Mouse (Mus musculus): ENCODE measurements around the gene Kank1. TPM values are rescaled to one million over a fixed set of nuclear protein-coding genes. Genes with fewer than 3 reads are reported as not detected.

Kank1 gene
- polyA plus RNA-seq, 1 experiment, result not detected

GRCm38 (mm10) chr19:25297269-25297668 lies 60.5 kb downstream of the Kank1 start:
- Histone ChIP-seq H3K4me3 (replicated peaks) (no peak overlapping the region), H3K27me3 (ENCODE audit: control insufficient read depth) (no peaks in the 10 kb centered on the region), H3K36me3 (ENCODE audit: control insufficient read depth) (no peaks in the 10 kb centered on the region), H3K9me3 (ENCODE audit: control insufficient read depth, low read length) (no peaks in the 10 kb centered on the region), H3K4me1 (ENCODE audit: control insufficient read depth) (no peaks in the 10 kb centered on the region)
- TF ChIP-seq TAL1 (IDR thresholded peaks at IDR 0.05; ENCODE audit: low read length), result no peak
- TF ChIP-seq GATA1 (IDR thresholded peaks at IDR 0.05; ENCODE audit: low read length), result no peak

- Histone ChIP-seq H3K9me3 (ENCODE audit: control insufficient read depth, low read length) (no peaks in the 10 kb centered on the region), H3K4me3 (replicated peaks) (no peak overlapping the region), H3K4me1 (ENCODE audit: control insufficient read depth) (no peaks in the 10 kb centered on the region), H3K27me3 (ENCODE audit: control insufficient read depth) (no peaks in the 10 kb centered on the region), H3K36me3 (ENCODE audit: control insufficient read depth) (no peaks in the 10 kb centered on the region)
- TF ChIP-seq GATA1 (IDR thresholded peaks at IDR 0.05; ENCODE audit: low read length) (no peak), TAL1 (IDR thresholded peaks at IDR 0.05; ENCODE audit: low read length) (no peak)
Measured at GRCm38 (mm10) chr19:25299852-25300670, 63.3 kb downstream of the Kank1 start.

GRCm38 (mm10) chr19:25301189-25301588 lies 64.4 kb downstream of the Kank1 start:
- Histone ChIP-seq H3K36me3 (ENCODE audit: control insufficient read depth) (no peaks in the 10 kb centered on the region), H3K4me1 (ENCODE audit: control insufficient read depth) (no peaks in the 10 kb centered on the region), H3K4me3 (replicated peaks) (no peak overlapping the region), H3K9me3 (ENCODE audit: control insufficient read depth, low read length) (no peaks in the 10 kb centered on the region), H3K27me3 (ENCODE audit: control insufficient read depth) (no peaks in the 10 kb centered on the region)
- TF ChIP-seq TAL1 (IDR thresholded peaks at IDR 0.05; ENCODE audit: low read length) (no peak), GATA1 (IDR thresholded peaks at IDR 0.05; ENCODE audit: low read length) (no peak)

GRCm38 (mm10) chr19:25306277-25306676 lies 69.5 kb downstream of the Kank1 start:
- H3K36me3 ChIP-seq (ENCODE audit: control insufficient read depth), result no peaks in the 10 kb centered on the region
- TF ChIP-seq TAL1 (IDR thresholded peaks at IDR 0.05; ENCODE audit: low read length) (no peak), GATA1 (IDR thresholded peaks at IDR 0.05; ENCODE audit: low read length) (no peak)
- no peaks in the 10 kb centered on the region for H3K9me3 ChIP-seq (ENCODE audit: control insufficient read depth, low read length)
- H3K4me1 ChIP-seq (ENCODE audit: control insufficient read depth), result no peaks in the 10 kb centered on the region
- no peak overlapping the region for H3K4me3 ChIP-seq (replicated peaks)
- no peaks in the 10 kb centered on the region for H3K27me3 ChIP-seq (ENCODE audit: control insufficient read depth)

GRCm38 (mm10) chr19:25308156-25308555 lies 71.4 kb downstream of the Kank1 start:
- TF ChIP-seq GATA1 (IDR thresholded peaks at IDR 0.05; ENCODE audit: low read length) (no peak), TAL1 (IDR thresholded peaks at IDR 0.05; ENCODE audit: low read length) (no peak)
- H3K4me3 ChIP-seq (replicated peaks), result no peak overlapping the region
- H3K36me3 ChIP-seq (ENCODE audit: control insufficient read depth), result no peaks in the 10 kb centered on the region
- H3K27me3 ChIP-seq (ENCODE audit: control insufficient read depth), result no peaks in the 10 kb centered on the region
- no peaks in the 10 kb centered on the region for H3K4me1 ChIP-seq (ENCODE audit: control insufficient read depth)
- no peaks in the 10 kb centered on the region for H3K9me3 ChIP-seq (ENCODE audit: control insufficient read depth, low read length)

GRCm38 (mm10) chr19:25308763-25309162 lies 72.0 kb downstream of the Kank1 start:
- no peak for TF ChIP-seq TAL1 (IDR thresholded peaks at IDR 0.05; ENCODE audit: low read length)
- TF ChIP-seq GATA1 (IDR thresholded peaks at IDR 0.05; ENCODE audit: low read length), result no peak
- Histone ChIP-seq H3K9me3 (ENCODE audit: control insufficient read depth, low read length) (no peaks in the 10 kb centered on the region), H3K4me1 (ENCODE audit: control insufficient read depth) (no peaks in the 10 kb centered on the region), H3K27me3 (ENCODE audit: control insufficient read depth) (no peaks in the 10 kb centered on the region), H3K36me3 (ENCODE audit: control insufficient read depth) (no peaks in the 10 kb centered on the region), H3K4me3 (replicated peaks) (no peak overlapping the region)

- no peak for TF ChIP-seq TAL1 (IDR thresholded peaks at IDR 0.05; ENCODE audit: low read length)
- TF ChIP-seq GATA1 (IDR thresholded peaks at IDR 0.05; ENCODE audit: low read length), result no peak
- no peaks in the 10 kb centered on the region for H3K36me3 ChIP-seq (ENCODE audit: control insufficient read depth)
- H3K4me1 ChIP-seq (ENCODE audit: control insufficient read depth), result no peaks in the 10 kb centered on the region
- H3K4me3 ChIP-seq (replicated peaks), result no peak overlapping the region
- no peaks in the 10 kb centered on the region for H3K9me3 ChIP-seq (ENCODE audit: control insufficient read depth, low read length)
- H3K27me3 ChIP-seq (ENCODE audit: control insufficient read depth), result no peaks in the 10 kb centered on the region
Measured at GRCm38 (mm10) chr19:25310989-25311388, 74.2 kb downstream of the Kank1 start.

- no peaks in the 10 kb centered on the region for H3K36me3 ChIP-seq (ENCODE audit: control insufficient read depth)
- H3K4me1 ChIP-seq (ENCODE audit: control insufficient read depth), result no peaks in the 10 kb centered on the region
- TF ChIP-seq TAL1 (IDR thresholded peaks at IDR 0.05; ENCODE audit: low read length), result no peak
- no peak for TF ChIP-seq GATA1 (IDR thresholded peaks at IDR 0.05; ENCODE audit: low read length)
- H3K27me3 ChIP-seq (ENCODE audit: control insufficient read depth), result no peaks in the 10 kb centered on the region
- H3K9me3 ChIP-seq (ENCODE audit: control insufficient read depth, low read length), result no peaks in the 10 kb centered on the region
- no peak overlapping the region for H3K4me3 ChIP-seq (replicated peaks)
Measured at GRCm38 (mm10) chr19:25311626-25312025, 74.9 kb downstream of the Kank1 start.

- Histone ChIP-seq H3K4me1 (ENCODE audit: control insufficient read depth) (no peaks in the 10 kb centered on the region), H3K9me3 (ENCODE audit: control insufficient read depth, low read length) (no peaks in the 10 kb centered on the region), H3K36me3 (ENCODE audit: control insufficient read depth) (no peaks in the 10 kb centered on the region), H3K27me3 (ENCODE audit: control insufficient read depth) (no peaks in the 10 kb centered on the region), H3K4me3 (replicated peaks) (no peak overlapping the region)
- TF ChIP-seq GATA1 (IDR thresholded peaks at IDR 0.05; ENCODE audit: low read length) (no peak), TAL1 (IDR thresholded peaks at IDR 0.05; ENCODE audit: low read length) (no peak)
Measured at GRCm38 (mm10) chr19:25315458-25315889, 78.7 kb downstream of the Kank1 start.
